Mouse (Mus musculus) testis, adult 2 months (tissue): ENCODE data around the gene Tpcn1. TPM values are rescaled to one million over a fixed set of nuclear protein-coding genes. Genes with fewer than 3 reads are reported as not detected.

ENCODE experiments used
- H3K27ac ChIP-seq: fragments of 200-500 bp; 2 replicates; pipeline ENCODE4 v1.5.1; 2012; ENCODE audit warnings: low read depth, low read length; ENCODE audit not compliant: control insufficient read depth, insufficient read depth
- H3K27me3 ChIP-seq: fragments of 200-500 bp; 2 replicates; pipeline ENCODE4 v1.6.1; 2012; ENCODE audit warnings: mild to moderate bottlenecking, low read length, moderate library complexity; ENCODE audit not compliant: control insufficient read depth, insufficient read depth
- H3K36me3 ChIP-seq: fragments of 200-500 bp; 2 replicates; pipeline ENCODE4 v1.6.1; 2012; ENCODE audit warnings: mild to moderate bottlenecking, low read length; ENCODE audit not compliant: control insufficient read depth, insufficient read depth
- H3K4me1 ChIP-seq: fragments of 200-500 bp; 2 replicates; pipeline ENCODE4 v1.6.1; 2012; ENCODE audit warnings: low read length; ENCODE audit not compliant: control insufficient read depth, insufficient read depth
- H3K4me3 ChIP-seq: fragments of 200-500 bp; 2 replicates; pipeline ENCODE4 v1.5.1; 2012; ENCODE audit warnings: low read depth, mild to moderate bottlenecking, low read length, moderate library complexity, mixed read lengths; ENCODE audit not compliant: control insufficient read depth
- CTCF ChIP-seq: fragments of 200-500 bp; IDR thresholded peaks from 2 replicates; pipeline ENCODE4 v1.5.1; 2012; ENCODE audit warnings: low read depth, mild to moderate bottlenecking, inconsistent platforms, low read length, moderate library complexity; ENCODE audit not compliant: control insufficient read depth, insufficient read depth, insufficient replicate concordance
- POLR2A ChIP-seq: fragments of 200-500 bp; IDR thresholded peaks from 2 replicates; pipeline ENCODE4 v1.6.1; 2012; ENCODE audit warnings: low read depth, mild to moderate bottlenecking, inconsistent platforms, low read length, moderate library complexity; ENCODE audit not compliant: control insufficient read depth
- polyA plus RNA-seq: library from polyadenylated mRNA; depleted of rRNA; stranded (reverse); fragments of >200 nt; gene quantifications from 2 replicates; pipeline ENCODE4 v1.2.3, GENCODE M21; 2012

Tpcn1 gene
- polyA plus RNA-seq, 1 experiment = 20.7 TPM

- peak overlapping the region; percentile 34; the same call in 1 of the 2 replicates for H3K27ac ChIP-seq
These were observed 72.1 kb downstream of the Tpcn1 start for GRCm38 (mm10) chr5:120516221-120516984.

GRCm38 (mm10) chr5:120515451-120515850 is 73.0 kb downstream of the Tpcn1 start:
- Histone ChIP-seq H3K36me3 (no peaks in the 10 kb centered on the region), H3K4me3 (no peak overlapping the region), H3K27ac (no peak overlapping the region), H3K4me1 (peaks cover 15% of the 10 kb centered on the region), H3K27me3 (no peaks in the 10 kb centered on the region)
- TF ChIP-seq CTCF = no peak
- TF ChIP-seq POLR2A = no peak

More at GRCm38 (mm10) chr5:120516221-120516984, 72.1 kb downstream of the Tpcn1 start:
- Histone ChIP-seq H3K4me1 (peaks cover 10% of the 10 kb centered on the region), H3K36me3 (no peaks in the 10 kb centered on the region), H3K27me3 (no peaks in the 10 kb centered on the region), H3K4me3 (no peak overlapping the region)
- TF ChIP-seq CTCF = no peak

DNA sequence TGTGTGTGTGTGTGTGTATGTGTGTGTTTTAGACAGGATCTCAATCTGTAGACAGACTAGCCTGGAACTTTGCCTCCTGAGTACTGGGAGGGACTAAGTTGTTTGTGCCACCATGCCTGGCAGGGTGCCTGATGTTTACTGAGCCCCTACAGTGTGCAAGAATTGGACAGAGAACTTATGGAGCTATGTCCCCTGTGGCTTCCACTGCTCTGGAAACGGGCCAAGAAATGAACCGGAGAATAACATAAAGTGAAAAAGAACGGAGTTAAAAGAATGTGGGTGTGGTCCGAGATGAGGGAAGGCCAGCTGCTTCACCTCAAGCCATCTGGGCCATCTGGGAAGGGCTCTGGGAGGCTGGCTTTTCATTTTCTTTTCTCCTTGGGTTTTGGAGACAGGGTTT is 73.7 kb downstream of the Tpcn1 start:
- no peak for TF ChIP-seq CTCF
- no peak for TF ChIP-seq POLR2A
- Histone ChIP-seq H3K4me1 (peaks cover 17% of the 10 kb centered on the region), H3K4me3 (no peak overlapping the region), H3K27ac (no peak overlapping the region), H3K27me3 (no peaks in the 10 kb centered on the region), H3K36me3 (no peaks in the 10 kb centered on the region)

GRCm38 (mm10) chr5:120514031-120514677 is 74.3 kb downstream of the Tpcn1 start:
- H3K27ac ChIP-seq = no peak overlapping the region
- no peaks in the 10 kb centered on the region for H3K36me3 ChIP-seq
- no peak overlapping the region for H3K4me3 ChIP-seq
- H3K27me3 ChIP-seq = no peaks in the 10 kb centered on the region
- H3K4me1 ChIP-seq = peaks cover 17% of the 10 kb centered on the region
- TF ChIP-seq POLR2A (no peak), CTCF (no peak)

- H3K4me3 ChIP-seq = no peak overlapping the region
- peaks cover 17% of the 10 kb centered on the region for H3K4me1 ChIP-seq
- H3K27ac ChIP-seq = no peak overlapping the region
These were observed 75.4 kb downstream of the Tpcn1 start for GRCm38 (mm10) chr5:120512911-120513555.

DNA sequence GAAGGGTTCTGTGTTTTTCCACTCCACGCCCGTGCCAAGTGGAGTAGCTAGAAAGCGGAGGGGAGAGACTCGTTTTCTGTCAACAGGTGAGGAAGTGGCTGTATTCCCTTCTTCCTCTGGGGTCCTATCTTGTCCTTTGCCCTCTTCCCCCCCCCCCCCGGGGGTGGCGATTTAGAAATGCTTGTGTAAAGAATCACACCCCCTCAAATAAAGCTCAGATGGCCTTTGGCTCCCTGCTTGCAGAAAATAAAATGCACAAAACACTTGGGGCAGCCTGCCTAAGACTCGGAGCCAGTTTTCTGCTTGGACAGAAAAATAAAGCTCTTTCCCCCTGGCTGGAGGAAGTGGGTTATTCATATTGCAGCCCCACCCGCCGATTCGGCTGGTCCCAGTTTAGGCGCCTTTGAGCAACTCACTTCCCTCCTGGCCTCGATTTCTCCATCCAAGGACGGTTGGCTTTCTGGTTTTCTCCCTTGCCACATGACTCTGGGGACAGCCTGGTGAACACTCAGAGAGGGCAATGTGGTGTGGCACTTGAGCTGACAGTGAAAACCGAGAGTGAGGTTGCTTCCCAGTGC is 76.7 kb downstream of the Tpcn1 start:
- peak overlapping the region; percentile 88 for H3K4me3 ChIP-seq
- H3K4me1 ChIP-seq = peaks cover 14% of the 10 kb centered on the region
- TF ChIP-seq POLR2A (no peak), CTCF (no peak)
- no peaks in the 10 kb centered on the region for H3K36me3 ChIP-seq
- H3K27me3 ChIP-seq = no peaks in the 10 kb centered on the region
- H3K27ac ChIP-seq = no peak overlapping the region

More at GRCm38 (mm10) chr5:120512911-120513555, 75.4 kb downstream of the Tpcn1 start:
- TF ChIP-seq CTCF (no peak), POLR2A (no peak)
- no peaks in the 10 kb centered on the region for H3K36me3 ChIP-seq
- no peaks in the 10 kb centered on the region for H3K27me3 ChIP-seq
